Mouse (Mus musculus) midbrain, embryonic 16.5 days (tissue): Measurements from ENCODE around the gene Pdzd2. TPM values are rescaled to one million over a fixed set of nuclear protein-coding genes. Genes with fewer than 3 reads are reported as not detected.

ENCODE experiments used
- ATAC-seq: fragments of 200-750 bp; cut with Nextera tagmentation; 2 replicates; pipeline ENCODE4 v1.8.0; 2017; ENCODE audit warnings: moderate TSS enrichment
- H3K27ac ChIP-seq: fragments of 300-500 bp; sonication (generic); 2 replicates; pipeline ENCODE4 v1.5.1; 2014; ENCODE audit warnings: mild to moderate bottlenecking, low read length, mixed read lengths
- H3K27me3 ChIP-seq: fragments of 300-500 bp; sonication (generic); 2 replicates; pipeline ENCODE4 v1.6.1; 2014; ENCODE audit warnings: low read depth, low read length, mixed read lengths; ENCODE audit not compliant: control insufficient read depth, insufficient read depth
- H3K36me3 ChIP-seq: fragments of 300-500 bp; sonication (generic); 2 replicates; pipeline ENCODE4 v1.6.1; 2014; ENCODE audit warnings: mild to moderate bottlenecking, low read length, moderate library complexity, mixed read lengths; ENCODE audit not compliant: control insufficient read depth, insufficient read depth
- H3K4me1 ChIP-seq: fragments of 300-500 bp; sonication (generic); 2 replicates; pipeline ENCODE4 v1.6.1; 2014; ENCODE audit warnings: mild to moderate bottlenecking, low read length, mixed read lengths; ENCODE audit not compliant: control insufficient read depth, insufficient read depth
- H3K4me2 ChIP-seq: fragments of 300-500 bp; sonication (generic); 2 replicates; pipeline ENCODE4 v1.6.1; 2014; ENCODE audit warnings: mild to moderate bottlenecking, low read length, mixed read lengths
- H3K4me3 ChIP-seq: fragments of 300-500 bp; sonication (generic); 2 replicates; pipeline ENCODE4 v1.5.1; 2014; ENCODE audit warnings: low read depth, mild to moderate bottlenecking, low read length, moderate library complexity, mixed read lengths
- H3K9ac ChIP-seq: fragments of 300-500 bp; sonication (generic); 2 replicates; pipeline ENCODE4 v1.6.1; 2014; ENCODE audit warnings: low read depth, low read length, mixed read lengths
- H3K9me3 ChIP-seq: fragments of 300-500 bp; sonication (generic); replicated peaks from 2 replicates; pipeline ENCODE4 v1.6.1; 2014; ENCODE audit warnings: mild to moderate bottlenecking, low read length, mixed read lengths; ENCODE audit not compliant: control insufficient read depth, poor library complexity, severe bottlenecking
- WGBS: fragments of 180-500 bp; shearing (Covaris S2); extraction: QIAGEN DNeasy Blood & Tissue Kit; methylation state at CpG from one replicate; pipeline ENCODE4 v1.1.7; 2014; 5-methylcytosine and 5-hydroxymethylcytosine counted together
- polyA plus RNA-seq: library from polyadenylated mRNA; unstranded; fragments of >200 nt; fragmentation: Nextera tagmentation; extraction: Ambion mirVana; gene quantifications from 2 replicates; pipeline ENCODE4 v1.2.1, GENCODE M21; 2015

Gene Pdzd2
- polyA plus RNA-seq, 1 experiment from 2014 or later = 14.5 TPM

DNA sequence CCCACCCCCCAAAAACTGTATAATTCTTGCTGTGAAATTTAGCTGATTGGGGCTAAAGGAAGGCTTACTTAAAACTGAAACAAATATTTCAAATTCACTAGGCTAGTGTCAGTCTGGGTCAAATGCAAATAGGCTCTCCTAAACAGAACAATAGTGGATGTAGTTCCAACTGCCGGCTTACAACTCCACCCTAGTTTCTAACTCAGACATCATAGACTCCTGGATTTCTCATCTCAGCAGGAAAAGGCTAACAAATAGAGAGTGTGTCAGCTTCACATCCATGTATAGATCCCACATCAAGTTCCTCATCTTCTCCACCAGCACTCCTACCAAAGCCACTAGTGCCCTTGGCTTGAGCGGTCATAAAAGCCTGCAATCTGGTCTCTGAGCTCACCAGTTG is 290.4 kb downstream of the Pdzd2 start:
- ATAC-seq = no peak

GRCm38 (mm10) chr15:12447021-12447434 is 292.7 kb downstream of the Pdzd2 start:
- H3K27me3 ChIP-seq = no peaks in the 10 kb centered on the region
- no peaks in the 10 kb centered on the region for H3K36me3 ChIP-seq
- 76% methylated on average over 10 of the region's 10 CpGs for WGBS

More for the DNA sequence above, 290.4 kb downstream of the Pdzd2 start:
- Histone ChIP-seq H3K4me1 (no peaks in the 10 kb centered on the region), H3K9ac (no peak overlapping the region), H3K27ac (no peak overlapping the region), H3K4me3 (no peak overlapping the region), H3K4me2 (no peak overlapping the region), H3K36me3 (no peaks in the 10 kb centered on the region), H3K9me3 (no peaks in the 10 kb centered on the region), H3K27me3 (no peaks in the 10 kb centered on the region)
- 63% methylated on average over 2 of the region's 2 CpGs for WGBS

GRCm38 (mm10) chr15:12444551-12444950 is 295.2 kb downstream of the Pdzd2 start:
- ATAC-seq = no peak
- WGBS = 71% methylated on average over 5 of the region's 5 CpGs
- Histone ChIP-seq H3K36me3 (no peaks in the 10 kb centered on the region), H3K4me1 (no peaks in the 10 kb centered on the region), H3K4me2 (no peak overlapping the region), H3K27ac (no peak overlapping the region), H3K9me3 (no peaks in the 10 kb centered on the region), H3K9ac (no peak overlapping the region), H3K4me3 (no peak overlapping the region), H3K27me3 (no peaks in the 10 kb centered on the region)

More at GRCm38 (mm10) chr15:12447021-12447434, 292.7 kb downstream of the Pdzd2 start:
- H3K27ac ChIP-seq = no peak overlapping the region
- H3K9ac ChIP-seq = no peak overlapping the region
- no peaks in the 10 kb centered on the region for H3K4me1 ChIP-seq
- no peaks in the 10 kb centered on the region for H3K9me3 ChIP-seq
- H3K4me2 ChIP-seq = no peak overlapping the region
- ATAC-seq = no peak
- H3K4me3 ChIP-seq = no peak overlapping the region

DNA sequence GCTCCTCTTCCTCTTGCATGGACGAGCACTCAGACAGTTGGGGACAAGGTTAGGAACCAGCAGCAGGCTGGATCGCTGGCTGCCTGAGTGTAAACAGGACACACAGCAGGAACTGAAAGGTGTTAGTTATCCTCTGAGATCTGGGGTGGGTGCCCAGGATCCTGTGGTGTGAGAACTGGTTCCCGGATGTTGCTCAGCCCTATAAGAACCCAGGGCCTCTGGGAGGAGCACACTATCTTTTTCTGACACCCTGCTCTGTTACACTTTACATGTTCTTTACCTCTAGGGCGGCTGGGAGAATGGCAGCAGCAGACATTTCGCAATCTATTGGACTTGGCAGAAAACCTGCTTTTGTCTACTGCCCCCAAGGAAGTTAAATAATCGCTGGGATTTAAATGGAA is 300.4 kb downstream of the Pdzd2 start:
- H3K27ac ChIP-seq = no peak overlapping the region
- ATAC-seq = no peak
- no peaks in the 10 kb centered on the region for H3K36me3 ChIP-seq
- H3K4me3 ChIP-seq = no peak overlapping the region
- no peaks in the 10 kb centered on the region for H3K9me3 ChIP-seq
- no peak overlapping the region for H3K4me2 ChIP-seq
- no peaks in the 10 kb centered on the region for H3K27me3 ChIP-seq
- 49% methylated on average over 6 of the region's 6 CpGs for WGBS
- H3K4me1 ChIP-seq = no peaks in the 10 kb centered on the region
- no peak overlapping the region for H3K9ac ChIP-seq

GRCm38 (mm10) chr15:12438691-12439090 is 301.0 kb downstream of the Pdzd2 start:
- no peak overlapping the region for H3K27ac ChIP-seq
- 84% methylated on average over 6 of the region's 6 CpGs for WGBS

DNA sequence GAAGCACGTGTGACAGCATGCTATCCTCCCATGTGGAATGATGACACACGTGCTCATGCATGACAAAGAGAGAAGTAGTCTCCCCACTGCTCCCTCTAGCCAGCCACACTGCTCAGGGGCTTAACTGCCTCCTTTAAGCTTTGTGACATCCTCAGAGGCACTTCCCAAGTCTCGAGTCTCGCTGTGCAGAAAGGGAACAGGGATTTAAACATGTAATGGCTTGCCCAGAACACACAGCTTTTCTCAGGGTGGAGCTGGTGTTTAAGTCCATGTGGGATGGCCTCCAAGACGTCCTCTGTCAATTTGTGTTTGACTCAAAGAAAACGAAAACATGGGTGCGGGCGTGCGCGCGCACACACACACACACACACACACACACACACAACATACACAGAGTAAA is 301.6 kb downstream of the Pdzd2 start:
- 77% methylated on average over 11 of the region's 11 CpGs for WGBS
- Histone ChIP-seq H3K27me3 (no peaks in the 10 kb centered on the region), H3K9me3 (no peaks in the 10 kb centered on the region), H3K36me3 (no peaks in the 10 kb centered on the region), H3K4me3 (no peak overlapping the region), H3K4me2 (no peak overlapping the region), H3K4me1 (no peaks in the 10 kb centered on the region), H3K27ac (no peak overlapping the region), H3K9ac (no peak overlapping the region)
- ATAC-seq = no peak

More at GRCm38 (mm10) chr15:12438691-12439090, 301.0 kb downstream of the Pdzd2 start:
- Histone ChIP-seq H3K4me1 (no peaks in the 10 kb centered on the region), H3K9me3 (no peaks in the 10 kb centered on the region), H3K4me2 (no peak overlapping the region), H3K9ac (no peak overlapping the region), H3K36me3 (no peaks in the 10 kb centered on the region), H3K4me3 (no peak overlapping the region), H3K27me3 (no peaks in the 10 kb centered on the region)
- ATAC-seq = no peak

DNA sequence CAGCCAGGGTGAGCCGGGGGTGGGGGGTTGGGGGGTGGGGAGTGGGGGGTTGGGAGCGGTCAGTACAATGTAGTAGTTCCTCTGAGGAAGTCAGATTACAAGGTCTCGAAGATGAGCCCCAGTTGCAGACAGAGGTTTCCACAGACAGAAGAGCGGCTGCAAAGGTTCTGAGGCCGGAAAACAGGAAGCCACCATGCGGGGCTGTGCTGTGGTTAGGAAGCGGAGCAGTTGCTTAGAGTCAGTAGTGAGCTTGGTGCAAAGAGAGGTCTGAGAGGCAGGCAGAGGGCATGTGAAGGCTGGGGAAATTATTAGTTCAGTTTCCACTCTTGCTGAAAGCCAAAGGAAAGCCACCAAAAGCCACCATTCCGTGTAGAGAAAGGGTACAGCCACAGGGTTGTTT is 303.8 kb downstream of the Pdzd2 start:
- Histone ChIP-seq H3K4me2 (no peak overlapping the region), H3K4me3 (no peak overlapping the region), H3K27me3 (no peaks in the 10 kb centered on the region), H3K36me3 (no peaks in the 10 kb centered on the region), H3K9me3 (no peaks in the 10 kb centered on the region), H3K27ac (no peak overlapping the region), H3K9ac (no peak overlapping the region), H3K4me1 (no peaks in the 10 kb centered on the region)
- no peak for ATAC-seq
- 87% methylated on average over 8 of the region's 8 CpGs for WGBS

GRCm38 (mm10) chr15:12433893-12434599 is 305.7 kb downstream of the Pdzd2 start:
- H3K4me2 ChIP-seq = no peak overlapping the region
- no peaks in the 10 kb centered on the region for H3K9me3 ChIP-seq
- H3K4me1 ChIP-seq = no peaks in the 10 kb centered on the region
- no peak for ATAC-seq
- no peaks in the 10 kb centered on the region for H3K27me3 ChIP-seq
- no peak overlapping the region for H3K27ac ChIP-seq
- H3K9ac ChIP-seq = no peak overlapping the region
- no peaks in the 10 kb centered on the region for H3K36me3 ChIP-seq
- H3K4me3 ChIP-seq = no peak overlapping the region
- WGBS = 74% methylated on average over 19 of the region's 19 CpGs

DNA sequence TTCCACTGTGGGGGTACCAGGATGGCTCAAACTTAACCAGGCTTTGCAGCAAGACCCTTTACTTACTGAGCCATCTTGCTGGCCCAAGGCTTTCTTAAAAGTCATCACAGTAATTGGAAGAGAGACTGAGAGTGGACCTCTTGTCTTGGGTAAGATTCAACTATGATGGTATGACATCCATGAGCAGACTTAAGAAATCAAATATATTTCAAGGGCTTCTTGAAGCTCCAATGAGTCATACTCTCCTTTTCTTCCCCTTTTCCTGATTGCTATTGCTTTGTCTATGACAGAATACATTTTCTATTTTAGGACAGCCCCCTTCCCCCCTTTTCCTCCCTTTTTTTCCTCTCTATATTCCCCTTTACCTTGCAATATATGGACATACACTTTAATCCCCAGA is 306.8 kb downstream of the Pdzd2 start:
- Histone ChIP-seq H3K4me3 (no peak overlapping the region), H3K27me3 (no peaks in the 10 kb centered on the region), H3K9me3 (no peaks in the 10 kb centered on the region), H3K4me2 (no peak overlapping the region), H3K4me1 (no peaks in the 10 kb centered on the region), H3K36me3 (no peaks in the 10 kb centered on the region), H3K27ac (no peak overlapping the region), H3K9ac (no peak overlapping the region)
- no peak for ATAC-seq
